Mouse (Mus musculus) MEL (cell line): ENCODE data around the gene Rnf5. TPM values are rescaled to one million over a fixed set of nuclear protein-coding genes. Genes with fewer than 3 reads are reported as not detected.

Experiments used
- DNase-seq: peaks from one replicate; pipeline ENCODE4 v3.0.0; 2011; ENCODE audit warnings: low read depth, low spot score
- H3K27ac ChIP-seq: 2 replicates; pipeline ENCODE4 v1.5.1; 2012; ENCODE audit warnings: low read depth, mild to moderate bottlenecking, control low read depth, low read length, moderate library complexity; ENCODE audit not compliant: control insufficient read depth
- H3K27me3 ChIP-seq, 2 experiments: fragments of 150-350 bp in 1 of 2; sonication (generic) in 1 of 2; 2 replicates each; pipeline ENCODE4 v1.6.1; 2012; ENCODE audit warnings: low read length in 2 of 2, mild to moderate bottlenecking in 2 of 2, improper control_type of control experiment in 1 of 2, moderate library complexity in 1 of 2; ENCODE audit not compliant: insufficient read depth in 2 of 2, control insufficient read depth in 1 of 2
- H3K36me3 ChIP-seq, 2 experiments: 2 replicates each; pipeline ENCODE4 v1.6.1; 2012 to 2014; ENCODE audit warnings: low read length in 2 of 2, improper control_type of control experiment in 1 of 2, inconsistent platforms in 1 of 2, mild to moderate bottlenecking in 1 of 2; ENCODE audit not compliant: insufficient read depth in 2 of 2, control insufficient read depth in 1 of 2
- H3K4me1 ChIP-seq, 2 experiments: fragments of 150-350 bp in 1 of 2; sonication (generic) in 1 of 2; 2 replicates each; pipeline ENCODE4 v1.6.1; 2012; ENCODE audit warnings: low read length in 2 of 2, improper control_type of control experiment in 1 of 2, mild to moderate bottlenecking in 1 of 2; ENCODE audit not compliant: insufficient read depth in 2 of 2, control insufficient read depth in 1 of 2
- H3K4me3 ChIP-seq, 2 experiments: fragments of 150-350 bp in 1 of 2; sonication (generic) in 1 of 2; 2 replicates each; pipeline ENCODE4 v1.5.1; 2012; ENCODE audit warnings: low read depth in 2 of 2, low read length in 2 of 2, mild to moderate bottlenecking in 2 of 2, moderate library complexity in 2 of 2, control low read depth in 1 of 2, improper control_type of control experiment in 1 of 2; ENCODE audit not compliant: control insufficient read depth in 1 of 2, insufficient read depth in 1 of 2
- H3K79me2 ChIP-seq: 2 replicates; pipeline ENCODE4 v1.6.1; 2012; ENCODE audit warnings: mild to moderate bottlenecking, low read length, moderate library complexity; ENCODE audit not compliant: control insufficient read depth, poor library complexity, insufficient read depth
- H3K9ac ChIP-seq: 2 replicates; pipeline ENCODE4 v1.6.1; 2012; ENCODE audit warnings: low read depth, mild to moderate bottlenecking, control low read depth, low read length, moderate library complexity; ENCODE audit not compliant: control insufficient read depth, poor library complexity, severe bottlenecking
- H3K9me3 ChIP-seq: fragments of 150-350 bp; sonication (generic); replicated peaks from 2 replicates; pipeline ENCODE4 v1.6.1; 2012; ENCODE audit warnings: mild to moderate bottlenecking, low read length, improper control_type of control experiment, moderate library complexity; ENCODE audit not compliant: insufficient read depth
- BHLHE40 ChIP-seq: IDR thresholded peaks from 2 replicates; pipeline ENCODE4 v1.6.1; 2012; ENCODE audit warnings: low read depth, mild to moderate bottlenecking, inconsistent platforms, low read length, improper control_type of control experiment, borderline replicate concordance
- CHD1 ChIP-seq: IDR thresholded peaks from 2 replicates; pipeline ENCODE4 v1.6.1; 2012; ENCODE audit warnings: low read depth, mild to moderate bottlenecking, inconsistent platforms, low read length, improper control_type of control experiment
- CTCF ChIP-seq, 3 experiments: IDR thresholded peaks in 2 of 3; conservative IDR thresholded peaks in 1 of 3; 2 replicates each; pipeline ENCODE4 v1.5.1; 2011 to 2012; ENCODE audit warnings: low read length in 3 of 3, low read depth in 2 of 3, mild to moderate bottlenecking in 2 of 3, improper control_type of control experiment in 1 of 3, inconsistent platforms in 1 of 3, mixed read lengths in 1 of 3, moderate library complexity in 1 of 3; ENCODE audit not compliant: control insufficient read depth in 1 of 3, insufficient read depth in 1 of 3, poor library complexity in 1 of 3, severe bottlenecking in 1 of 3
- E2F4 ChIP-seq: IDR thresholded peaks from 2 replicates; pipeline ENCODE4 v1.6.1; 2011; ENCODE audit warnings: low read depth, low read length, improper control_type of control experiment, borderline replicate concordance
- EP300 ChIP-seq, 2 experiments: IDR thresholded peaks; 2 replicates each; pipeline ENCODE4 v1.6.1; 2011; ENCODE audit warnings: improper control_type of control experiment in 2 of 2, low read length in 2 of 2, low read depth in 1 of 2, mild to moderate bottlenecking in 1 of 2
- GABPA ChIP-seq: IDR thresholded peaks from 2 replicates; pipeline ENCODE4 v1.6.1; 2012; ENCODE audit warnings: low read depth, mild to moderate bottlenecking, inconsistent platforms, low read length, improper control_type of control experiment, moderate library complexity
- GATA1 ChIP-seq: IDR thresholded peaks from 2 replicates; pipeline ENCODE4 v1.6.1; 2011; ENCODE audit warnings: low read depth, low read length, improper control_type of control experiment
- JUND ChIP-seq: IDR thresholded peaks from 2 replicates; pipeline ENCODE4 v1.6.1; 2011; ENCODE audit warnings: low read depth, mild to moderate bottlenecking, improper control_type of control experiment, low read length
- KAT2A ChIP-seq: conservative IDR thresholded peaks from 2 replicates; pipeline ENCODE4 v1.6.1; 2012; ENCODE audit warnings: low read depth, low read length, improper control_type of control experiment, inconsistent platforms
- MAFK ChIP-seq: IDR thresholded peaks from 2 replicates; pipeline ENCODE4 v1.6.1; 2011; ENCODE audit warnings: low read depth, mild to moderate bottlenecking, low read length, improper control_type of control experiment, borderline replicate concordance
- MAZ ChIP-seq: IDR thresholded peaks from 2 replicates; pipeline ENCODE4 v1.6.1; 2012; ENCODE audit warnings: low read depth, mild to moderate bottlenecking, inconsistent platforms, low read length, improper control_type of control experiment
- MEF2A ChIP-seq: IDR thresholded peaks from 2 replicates; pipeline ENCODE4 v1.6.1; 2014; ENCODE audit warnings: low read depth, mild to moderate bottlenecking, inconsistent platforms, low read length, improper control_type of control experiment; ENCODE audit not compliant: poor library complexity, insufficient replicate concordance, severe bottlenecking; ENCODE audit errors: extremely low read depth
- MXI1 ChIP-seq: IDR thresholded peaks from 2 replicates; pipeline ENCODE4 v1.6.1; 2011; ENCODE audit warnings: mild to moderate bottlenecking, low read depth, low read length, improper control_type of control experiment
- MYB ChIP-seq: IDR thresholded peaks from 2 replicates; pipeline ENCODE4 v1.6.1; 2011; ENCODE audit warnings: mild to moderate bottlenecking, low read depth, low read length, improper control_type of control experiment
- MYC ChIP-seq: IDR thresholded peaks from 2 replicates; pipeline ENCODE4 v1.6.1; 2011; ENCODE audit warnings: low read depth, mild to moderate bottlenecking, low read length, improper control_type of control experiment, moderate library complexity
- NRF1 ChIP-seq: IDR thresholded peaks from 2 replicates; pipeline ENCODE4 v1.6.1; 2014; ENCODE audit warnings: low read depth, mild to moderate bottlenecking, inconsistent platforms, low read length, improper control_type of control experiment, moderate library complexity; ENCODE audit not compliant: poor library complexity, insufficient read depth, severe bottlenecking
- POLR2AphosphoS2 ChIP-seq: IDR thresholded peaks from 2 replicates; pipeline ENCODE4 v1.6.1; 2011; ENCODE audit warnings: low read length, improper control_type of control experiment
- POLR2AphosphoS5 ChIP-seq: IDR thresholded peaks from 2 replicates; pipeline ENCODE4 v1.6.1; 2012; ENCODE audit warnings: low read depth, borderline replicate concordance, mild to moderate bottlenecking, inconsistent platforms, low read length, moderate library complexity, mixed read lengths
- RAD21 ChIP-seq: IDR thresholded peaks from 2 replicates; pipeline ENCODE4 v1.6.1; 2011; ENCODE audit warnings: mild to moderate bottlenecking, low read depth, low read length, improper control_type of control experiment
- RCOR1 ChIP-seq: IDR thresholded peaks from 2 replicates; pipeline ENCODE4 v1.6.1; 2012; ENCODE audit warnings: low read depth, mild to moderate bottlenecking, inconsistent platforms, low read length, improper control_type of control experiment
- SMC3 ChIP-seq: IDR thresholded peaks from 2 replicates; pipeline ENCODE4 v1.6.1; 2011; ENCODE audit warnings: low read depth, low read length, improper control_type of control experiment
- TAL1 ChIP-seq: IDR thresholded peaks from 2 replicates; pipeline ENCODE4 v1.6.1; 2012; ENCODE audit warnings: mild to moderate bottlenecking, inconsistent platforms, low read length, moderate library complexity, mixed read lengths
- TBP ChIP-seq: IDR thresholded peaks from 2 replicates; pipeline ENCODE4 v1.8.0; 2011; ENCODE audit warnings: low read depth, low read length, improper control_type of control experiment
- TCF12 ChIP-seq: IDR thresholded peaks from 2 replicates; pipeline ENCODE4 v1.6.1; 2014; ENCODE audit warnings: low read depth, mild to moderate bottlenecking, inconsistent platforms, low read length, improper control_type of control experiment, moderate library complexity
- UBTF ChIP-seq: IDR thresholded peaks from 2 replicates; pipeline ENCODE4 v1.6.1; 2012; ENCODE audit warnings: low read depth, mild to moderate bottlenecking, inconsistent platforms, low read length, improper control_type of control experiment, moderate library complexity, borderline replicate concordance; ENCODE audit not compliant: insufficient read depth
- USF1 ChIP-seq: IDR thresholded peaks from 2 replicates; pipeline ENCODE4 v1.6.1; 2014; ENCODE audit warnings: low read depth, mild to moderate bottlenecking, inconsistent platforms, low read length, improper control_type of control experiment, moderate library complexity
- ZC3H11A ChIP-seq: IDR thresholded peaks from 2 replicates; pipeline ENCODE4 v1.6.1; 2012; ENCODE audit warnings: low read depth, mild to moderate bottlenecking, inconsistent platforms, low read length, improper control_type of control experiment
- ZMIZ1 ChIP-seq: IDR thresholded peaks from 2 replicates; pipeline ENCODE4 v1.6.1; 2012; ENCODE audit warnings: low read depth, mild to moderate bottlenecking, inconsistent platforms, low read length, improper control_type of control experiment, moderate library complexity
- ZNF384 ChIP-seq: IDR thresholded peaks from 2 replicates; pipeline ENCODE4 v1.6.1; 2012; ENCODE audit warnings: low read depth, mild to moderate bottlenecking, inconsistent platforms, low read length, improper control_type of control experiment
- polyA plus RNA-seq, 2 experiments: library from polyadenylated mRNA; stranded (reverse) in 1 of 2; unstranded in 1 of 2; fragments of >175 nt in 1 of 2; fragments of >200 nt in 1 of 2; gene quantifications; 2 replicates each; pipeline versions ENCODE4 v1.2.1 to v1.2.4; 2012; ENCODE audit warnings: low replicate concordance in 2 of 2, low read depth in 1 of 2; ENCODE audit not compliant: insufficient read length in 2 of 2, insufficient read depth in 1 of 2, missing spikeins in 1 of 2
- total RNA-seq: library from RNA; depleted of rRNA; stranded (reverse); fragments of 300-350 nt; gene quantifications from 2 replicates; pipeline ENCODE4 v1.2.3, GENCODE M21; 2012

Rnf5 gene
- total and polyA plus RNA-seq, 3 experiments, result 24.8 to 85.1 TPM; not detected in 1

DNA sequence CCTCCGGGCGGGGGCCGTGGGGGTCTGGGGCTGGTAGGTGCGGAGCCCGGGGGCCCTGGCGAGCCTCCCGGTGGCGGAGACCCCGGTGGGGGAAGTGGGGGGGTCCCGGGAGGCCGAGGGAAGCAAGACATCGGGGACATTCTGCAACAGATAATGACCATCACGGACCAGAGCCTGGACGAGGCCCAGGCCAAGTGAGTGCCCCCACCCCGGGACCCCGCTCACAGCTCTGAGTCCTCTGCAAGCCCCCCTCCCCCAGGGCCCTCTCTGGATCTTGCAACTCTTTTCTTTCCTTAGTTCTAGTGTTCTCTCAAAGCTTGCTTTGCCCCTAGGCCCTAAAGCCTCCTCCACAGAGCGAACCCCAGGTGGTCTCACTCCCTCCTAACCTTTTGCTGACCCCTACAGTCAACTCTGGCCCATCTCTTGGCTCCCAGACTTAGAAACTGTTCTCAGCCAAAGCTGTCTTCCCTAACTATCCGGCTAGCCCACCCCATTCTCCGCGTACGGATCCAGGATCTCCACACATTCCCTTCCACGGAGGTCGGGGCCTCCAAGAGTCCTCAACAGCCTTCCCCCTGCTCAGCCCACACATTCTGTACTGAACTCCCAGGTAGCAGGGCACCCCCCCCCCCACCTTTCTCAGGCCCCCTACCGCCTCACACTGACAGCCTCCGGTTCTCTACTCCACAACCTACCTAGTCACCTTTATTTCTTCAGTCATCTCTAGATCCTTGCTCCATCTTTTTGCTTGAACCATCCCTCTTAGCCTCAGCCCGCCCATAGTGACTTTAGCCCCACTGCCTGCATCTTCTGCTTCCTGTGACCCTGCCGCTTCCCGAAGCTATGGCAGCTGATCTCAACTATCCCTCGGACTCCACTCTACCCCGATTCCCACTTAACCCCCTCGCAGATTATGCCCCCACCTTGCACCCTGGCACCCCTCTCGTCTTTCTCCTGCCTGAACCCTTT, 10.6 kb downstream of the Rnf5 start:
- peaks cover 11 to 42% of the 10 kb centered on the region in 2 experiments for H3K4me1 ChIP-seq
- TF ChIP-seq POLR2AphosphoS5, result no peak
- no peak for TF ChIP-seq BHLHE40
- TF ChIP-seq, all 39 proteins: peak for 0
- Histone ChIP-seq H3K9me3 (no peaks in the 10 kb centered on the region), H3K4me3 (peak overlapping the region; percentile 44 to 98), H3K36me3 (peaks cover 0 to 29% of the 10 kb centered on the region in 2 experiments; a peak in 3 of 4 replicates), H3K79me2 (peaks cover 11% of the 10 kb centered on the region), H3K9ac (peak overlapping the region; percentile 99), H3K27me3 (no peaks in the 10 kb centered on the region), H3K27ac (peak overlapping the region; percentile 11)
- peak; percentile 34 for DNase-seq

DNA sequence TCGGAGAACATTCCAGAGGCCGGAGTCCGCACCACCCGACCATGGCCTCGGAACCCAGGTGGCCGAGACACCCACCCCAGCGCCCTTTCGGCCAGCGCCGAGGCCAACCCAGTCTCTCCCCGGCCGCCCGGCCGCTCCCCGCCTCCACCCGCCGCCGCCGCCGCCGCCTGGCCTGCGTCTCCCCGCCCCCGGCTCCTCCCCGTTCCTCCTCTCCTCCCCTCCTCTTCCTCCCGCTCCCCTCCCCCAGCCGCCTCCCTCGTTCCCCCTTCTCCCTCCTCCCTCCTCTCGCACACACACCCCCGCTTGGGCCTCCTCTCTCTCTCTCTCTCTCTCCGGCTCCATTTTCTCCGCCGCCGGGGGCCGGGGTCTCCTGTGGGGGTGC, 11.5 kb downstream of the Rnf5 start:
- peak; percentile 89 for DNase-seq
- Histone ChIP-seq H3K4me1 (peaks cover 11 to 40% of the 10 kb centered on the region in 2 experiments), H3K9ac (peak overlapping the region; percentile 99)
- TF ChIP-seq KAT2A, result no peak
- TF ChIP-seq POLR2AphosphoS5, result no peak
- no peak for TF ChIP-seq RCOR1
- no peak for TF ChIP-seq TBP
- TF ChIP-seq CTCF (IDR thresholded peaks at IDR 0.05 in 2 of 3, conservative IDR thresholded peaks at IDR 0.05 in 1 of 3; ENCODE audit: control insufficient read depth in 1 of 3, insufficient read depth in 1 of 3, low read depth in 2 of 3, low read length in 3 of 3, poor library complexity in 1 of 3, severe bottlenecking in 1 of 3), result no peak
- peak; percentile 49 for TF ChIP-seq TCF12
- TF ChIP-seq JUND, result no peak
- TF ChIP-seq MYB, result no peak
- no peak for TF ChIP-seq MXI1
- no peak for TF ChIP-seq ZC3H11A
- TF ChIP-seq EP300 (IDR thresholded peaks at IDR 0.05; ENCODE audit: low read depth in 1 of 2, low read length in 2 of 2), result peak in 1 of 2 experiments; percentile 29; a peak in 3 of 4 replicates
- no peak for TF ChIP-seq CHD1
- TF ChIP-seq NRF1, result no peak
- TF ChIP-seq GABPA, result no peak
- TF ChIP-seq RAD21, result no peak
- no peak for TF ChIP-seq TAL1
- peak; percentile 58; the same call in 1 of the 2 replicates for TF ChIP-seq POLR2AphosphoS2
- peak; percentile 52; the same call in 1 of the 2 replicates for TF ChIP-seq ZMIZ1
- TF ChIP-seq MAFK, result no peak
- TF ChIP-seq ZNF384, result no peak
- no peak for TF ChIP-seq MEF2A
- TF ChIP-seq UBTF, result no peak
- no peak for TF ChIP-seq SMC3
- no peak for TF ChIP-seq MYC
- TF ChIP-seq MAZ, result peak; percentile 97; the same call in 1 of the 2 replicates
- TF ChIP-seq E2F4, result no peak
- TF ChIP-seq GATA1, result no peak
- TF ChIP-seq USF1, result no peak

More for the DNA sequence above, 11.5 kb downstream of the Rnf5 start:
- Histone ChIP-seq H3K27me3 (no peaks in the 10 kb centered on the region), H3K27ac (peak overlapping the region; percentile 63), H3K79me2 (peaks cover 16% of the 10 kb centered on the region), H3K36me3 (peaks cover 0 to 29% of the 10 kb centered on the region in 2 experiments; a peak in 3 of 4 replicates), H3K9me3 (no peaks in the 10 kb centered on the region), H3K4me3 (peak overlapping the region; percentile 68 to 98)
